Mouse (Mus musculus) midbrain, embryonic 11.5 days (tissue): ENCODE measurements around the gene Prss16. TPM values are rescaled to one million over a fixed set of nuclear protein-coding genes. Genes with fewer than 3 reads are reported as not detected.
"Not testable (repeated sequence)": the region's sequence is repeated elsewhere in the genome, so short reads cannot be mapped to it uniquely, and the experiment has no call there.

Experiments
- ATAC-seq: fragments of 200-750 bp; cut with Nextera tagmentation; 2 replicates; pipeline ENCODE4 v1.8.0; 2017; ENCODE audit warnings: moderate TSS enrichment, moderate library complexity; ENCODE audit not compliant: low FRiP score
- DNase-seq: peaks from one replicate; pipeline ENCODE4 v3.0.0; 2015; ENCODE audit warnings: low spot score; ENCODE audit errors: missing footprints
- H3K27ac ChIP-seq: fragments of 300-500 bp; sonication (generic); 2 replicates; pipeline ENCODE4 v1.5.1; 2014; ENCODE audit warnings: low read depth, low read length
- H3K27me3 ChIP-seq: fragments of 300-500 bp; sonication (generic); 2 replicates; pipeline ENCODE4 v1.6.1; 2014; ENCODE audit warnings: mild to moderate bottlenecking, low read length, moderate library complexity, mixed read lengths; ENCODE audit not compliant: control insufficient read depth, insufficient read depth
- H3K36me3 ChIP-seq: fragments of 300-500 bp; sonication (generic); 2 replicates; pipeline ENCODE4 v1.6.1; 2014; ENCODE audit warnings: mild to moderate bottlenecking, low read length, moderate library complexity, mixed read lengths; ENCODE audit not compliant: control insufficient read depth, insufficient read depth
- H3K4me1 ChIP-seq: fragments of 300-500 bp; sonication (generic); 2 replicates; pipeline ENCODE4 v1.6.1; 2014; ENCODE audit warnings: low read length; ENCODE audit not compliant: control insufficient read depth, insufficient read depth
- H3K4me2 ChIP-seq: fragments of 300-500 bp; sonication (generic); 2 replicates; pipeline ENCODE4 v1.6.1; 2014; ENCODE audit warnings: mild to moderate bottlenecking, moderate library complexity
- H3K4me3 ChIP-seq: fragments of 300-500 bp; sonication (generic); 2 replicates; pipeline ENCODE4 v1.5.1; 2014; ENCODE audit warnings: low read depth, low read length
- H3K9ac ChIP-seq: fragments of 300-500 bp; sonication (generic); 2 replicates; pipeline ENCODE4 v1.6.1; 2014; ENCODE audit warnings: low read length
- H3K9me3 ChIP-seq: fragments of 300-500 bp; sonication (generic); 2 replicates; pipeline ENCODE4 v1.6.1; 2016; ENCODE audit warnings: low read length; ENCODE audit not compliant: control insufficient read depth
- WGBS: fragments of 180-500 bp; shearing (Covaris S2); extraction: QIAGEN DNeasy Blood & Tissue Kit; methylation state at CpG from one replicate; pipeline ENCODE4 v1.1.7; 2014; 5-methylcytosine and 5-hydroxymethylcytosine counted together
- polyA plus RNA-seq: library from polyadenylated mRNA; unstranded; fragments of >200 nt; fragmentation: Nextera tagmentation; extraction: Ambion mirVana; gene quantifications from 2 replicates; pipeline ENCODE4 v1.2.1, GENCODE M21; 2014

Gene Prss16
- polyA plus RNA-seq, 1 experiment from 2014 or later: 0.10 TPM

DNA sequence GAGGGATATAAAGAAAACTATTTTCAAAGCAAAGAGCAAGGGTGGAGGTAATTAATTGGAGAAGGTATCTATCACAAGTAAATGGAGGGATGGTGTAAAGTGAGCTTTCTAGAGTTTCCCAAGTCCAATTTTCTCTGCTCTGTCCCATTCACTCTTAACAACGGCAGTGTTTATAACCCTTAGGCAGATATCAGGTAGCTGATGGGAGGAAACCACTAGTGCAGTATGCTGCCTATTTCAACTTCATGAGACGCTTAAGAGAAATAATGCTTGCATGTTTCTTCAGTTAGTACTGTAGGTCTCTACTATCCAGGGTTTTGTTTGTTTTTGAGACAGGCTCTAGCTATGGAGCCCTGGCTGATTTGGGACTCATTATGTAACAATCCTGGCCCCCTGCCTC lies 27.9 kb upstream of the Prss16 start:
- Histone ChIP-seq H3K27ac (0 out of 2 replicates have a peak overlapping the region, but pooled peaks have one; percentile 51), H3K4me2 (peak overlapping the region; percentile 6; the same call in 1 of the 2 replicates), H3K9ac (no peak overlapping the region; the same call in 1 of the 2 replicates), H3K27me3 (no peaks in the 10 kb centered on the region), H3K4me3 (no peak overlapping the region), H3K9me3 (no peaks in the 10 kb centered on the region), H3K4me1 (peaks cover 16% of the 10 kb centered on the region), H3K36me3 (no peaks in the 10 kb centered on the region)
- no peak for ATAC-seq
- WGBS: 77% methylated on average over 2 of the region's 2 CpGs
- peak; percentile 82 for DNase-seq

DNA sequence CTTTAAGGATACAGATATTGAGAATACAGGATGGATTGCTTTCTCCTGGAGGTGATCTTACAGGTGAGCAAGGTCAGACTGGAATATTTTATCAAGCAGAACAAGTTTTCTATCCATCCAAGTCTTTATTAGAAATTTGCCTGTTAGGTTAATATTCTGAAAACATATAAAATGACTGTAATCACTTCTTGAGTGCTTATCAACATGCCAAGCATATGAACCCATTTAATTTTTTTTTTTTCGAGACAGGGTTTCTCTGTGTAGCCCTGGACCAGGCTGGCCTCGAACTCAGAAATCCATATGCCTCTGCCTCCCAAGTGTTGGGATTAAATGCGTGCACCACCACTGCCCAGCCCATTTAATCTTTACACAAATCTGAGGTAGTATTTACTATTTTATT lies 27.4 kb upstream of the Prss16 start:
- 62% methylated on average over 3 of the region's 3 CpGs for WGBS
- H3K36me3 ChIP-seq: no peaks in the 10 kb centered on the region
- peak overlapping the region; percentile 36; the same call in 1 of the 2 replicates for H3K4me3 ChIP-seq
- ATAC-seq (no peak), DNase-seq (peak; percentile 87)
- H3K4me1 ChIP-seq: peaks cover 14% of the 10 kb centered on the region
- no peaks in the 10 kb centered on the region for H3K9me3 ChIP-seq
- H3K27me3 ChIP-seq: no peaks in the 10 kb centered on the region
- peak overlapping the region; percentile 68 for H3K4me2 ChIP-seq
- peak overlapping the region; percentile 93 for H3K27ac ChIP-seq
- peak overlapping the region; percentile 73; the same call in 1 of the 2 replicates for H3K9ac ChIP-seq

DNA sequence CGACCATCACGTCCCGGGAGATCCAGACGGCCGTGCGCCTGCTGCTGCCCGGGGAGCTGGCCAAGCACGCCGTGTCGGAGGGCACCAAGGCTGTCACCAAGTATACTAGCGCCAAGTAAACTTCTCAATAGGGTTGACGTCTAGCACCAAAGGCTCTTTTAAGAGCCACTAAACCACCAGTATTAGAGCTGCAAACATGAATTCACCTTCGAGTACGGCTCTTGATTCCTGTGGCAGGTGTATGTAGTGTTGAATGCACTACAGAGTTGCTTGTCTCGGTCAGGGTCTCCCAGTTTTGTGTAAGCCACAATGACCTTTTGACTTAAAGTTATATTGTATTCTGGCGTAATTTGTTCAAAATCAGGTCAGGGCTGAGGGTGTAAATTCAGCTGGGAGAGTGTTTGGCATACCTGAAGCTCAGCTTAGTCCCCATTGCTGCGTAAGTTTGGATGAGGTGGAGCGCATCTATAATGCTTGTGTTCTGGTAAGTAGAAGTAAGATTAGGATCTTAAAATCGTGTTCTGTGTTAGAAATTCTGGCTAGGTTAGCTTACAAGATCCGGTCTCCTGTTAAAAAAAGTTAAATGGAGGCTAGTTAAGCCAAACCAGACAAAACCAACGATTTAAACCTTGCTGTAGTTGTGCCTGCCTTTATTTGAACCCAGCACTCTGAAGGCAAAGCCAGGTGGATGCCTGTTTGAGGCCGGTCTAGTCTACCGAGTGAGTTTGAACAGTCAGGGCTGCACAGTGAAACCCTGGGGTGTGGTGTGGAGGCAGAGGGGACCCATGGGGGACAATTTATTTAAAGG lies 26.8 kb upstream of the Prss16 start:
- peak; percentile 2; the same call in 1 of the 2 replicates for ATAC-seq
- Histone ChIP-seq H3K27ac (peak overlapping the region; percentile 93), H3K36me3 (no peaks in the 10 kb centered on the region), H3K27me3 (no peaks in the 10 kb centered on the region), H3K4me2 (peak overlapping the region; percentile 68), H3K9me3 (no peaks in the 10 kb centered on the region), H3K4me1 (peaks cover 14% of the 10 kb centered on the region), H3K9ac (peak overlapping the region; percentile 73), H3K4me3 (peak overlapping the region; percentile 36)
- WGBS: 3% methylated on average over 18 of the region's 23 CpGs
- DNase-seq: peak; percentile 97

DNA sequence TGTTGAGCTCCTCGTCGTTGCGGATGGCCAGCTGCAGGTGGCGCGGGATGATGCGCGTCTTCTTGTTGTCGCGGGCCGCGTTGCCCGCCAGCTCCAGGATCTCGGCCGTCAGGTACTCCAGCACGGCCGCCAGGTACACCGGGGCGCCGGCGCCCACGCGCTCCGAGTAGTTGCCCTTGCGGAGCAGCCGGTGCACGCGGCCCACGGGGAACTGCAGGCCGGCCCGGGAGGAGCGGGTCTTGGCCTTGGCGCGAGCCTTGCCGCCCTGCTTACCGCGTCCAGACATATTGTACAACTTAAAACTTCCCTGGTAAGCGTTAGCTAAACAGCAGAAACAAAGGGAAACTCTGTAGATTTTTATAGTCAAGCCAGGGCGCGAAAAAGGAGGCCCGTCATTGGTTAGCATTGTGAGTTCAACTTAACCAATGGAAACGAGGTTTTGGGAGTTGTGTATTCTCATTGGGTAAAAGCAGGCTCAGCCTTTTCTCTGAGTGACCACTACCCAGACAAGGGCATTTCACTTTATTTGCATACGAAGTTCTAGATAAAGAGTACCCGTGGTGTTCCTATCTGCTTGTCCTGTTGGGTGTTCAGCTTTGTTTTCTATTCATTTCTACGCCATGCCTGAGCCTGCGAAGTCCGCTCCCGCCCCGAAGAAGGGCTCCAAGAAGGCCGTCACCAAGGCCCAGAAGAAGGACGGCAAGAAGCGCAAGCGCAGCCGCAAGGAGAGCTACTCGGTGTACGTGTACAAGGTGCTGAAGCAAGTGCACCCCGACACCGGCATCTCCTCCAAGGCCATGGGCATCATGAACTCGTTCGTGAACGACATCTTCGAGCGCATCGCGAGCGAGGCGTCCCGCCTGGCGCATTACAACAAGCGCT lies 26.0 kb upstream of the Prss16 start, which contains the start of the genes Hist1h2ah and Hist1h2bk:
Gene Hist1h2ah (minus strand): TSS at position 302 of the 882 bp plus-strand sequence.
Gene Hist1h2bk (plus strand): TSS at position 604 of the 882 bp plus-strand sequence.
- Histone ChIP-seq H3K27ac (peak within 1 kb of the TSS; percentile 93), H3K9ac (peak within 1 kb of the TSS; percentile 86), H3K4me2 (peak within 1 kb of the TSS; percentile 68), H3K4me1 (peaks cover 14% of the 10 kb centered on the region), H3K4me3 (peak within 1 kb of the TSS; percentile 38)
- DNase-seq: peak; percentile 98
- not testable (repeated sequence) for H3K27me3 ChIP-seq, H3K9me3 ChIP-seq, H3K36me3 ChIP-seq
- WGBS: under 1% methylated on average over 20 of the region's 69 CpGs
- ATAC-seq: peak; percentile 98

GRCm38 (mm10) chr13:22034443-22035266 lies 25.1 kb upstream of the Prss16 start:
- under 1% methylated on average over 12 of the region's 14 CpGs for WGBS
- Histone ChIP-seq H3K36me3 (no peaks in the 10 kb centered on the region), H3K27ac (peak overlapping the region; percentile 83), H3K9ac (peak overlapping the region; percentile 86), H3K4me1 (peaks cover 11% of the 10 kb centered on the region), H3K4me2 (peak overlapping the region; percentile 65), H3K4me3 (peak overlapping the region; percentile 38), H3K9me3 (no peaks in the 10 kb centered on the region), H3K27me3 (no peaks in the 10 kb centered on the region)
- ATAC-seq (peak; percentile 3; the same call in 1 of the 2 replicates), DNase-seq (peak; percentile 92)

- Histone ChIP-seq H3K9ac (peak overlapping the region; percentile 86), H3K36me3 (no peaks in the 10 kb centered on the region), H3K4me2 (peak overlapping the region; percentile 65), H3K9me3 (no peaks in the 10 kb centered on the region), H3K4me1 (peaks cover 11% of the 10 kb centered on the region), H3K27ac (peak overlapping the region; percentile 83), H3K27me3 (no peaks in the 10 kb centered on the region), H3K4me3 (peak overlapping the region; percentile 38)
- ATAC-seq (no peak), DNase-seq (peak; percentile 90)
- WGBS: 61% methylated on average over 5 of the region's 5 CpGs
Measured at GRCm38 (mm10) chr13:22033741-22034442, 24.4 kb upstream of the Prss16 start.

DNA sequence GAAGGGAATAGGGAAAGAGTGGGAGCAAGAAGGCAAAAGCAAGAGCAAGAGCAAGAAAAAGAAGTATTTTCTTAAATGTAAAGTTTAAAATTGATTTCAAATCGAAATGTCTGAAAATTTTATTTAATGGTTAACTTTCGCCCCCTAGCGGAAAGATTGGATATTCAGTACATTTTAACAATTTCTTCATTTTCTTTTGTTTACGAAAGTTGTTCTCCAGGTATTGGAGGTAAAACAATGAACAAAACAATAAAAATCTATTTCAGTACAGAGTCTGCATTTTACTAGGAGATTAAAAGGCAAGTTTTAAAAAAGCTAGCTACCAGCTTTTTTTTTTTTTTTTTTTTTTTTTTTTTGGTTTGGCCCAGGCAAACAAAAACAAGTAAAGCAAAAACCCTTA lies 21.0 kb upstream of the Prss16 start:
- Histone ChIP-seq H3K4me2 (no peak overlapping the region), H3K9me3 (no peaks in the 10 kb centered on the region), H3K9ac (no peak overlapping the region), H3K36me3 (no peaks in the 10 kb centered on the region), H3K4me1 (peaks cover 4% of the 10 kb centered on the region; the same call in 1 of the 2 replicates), H3K27me3 (no peaks in the 10 kb centered on the region), H3K27ac (no peak overlapping the region), H3K4me3 (no peak overlapping the region)
- DNase-seq: peak; percentile 94
- WGBS: 23% methylated on average over 4 of the region's 4 CpGs
- no peak for ATAC-seq

GRCm38 (mm10) chr13:22029928-22030327 lies 20.4 kb upstream of the Prss16 start:
- H3K4me1 ChIP-seq: peaks cover 4% of the 10 kb centered on the region; the same call in 1 of the 2 replicates

More at GRCm38 (mm10) chr13:22029928-22030327, 20.4 kb upstream of the Prss16 start:
- 28% methylated on average over 8 of the region's 8 CpGs for WGBS
- Histone ChIP-seq H3K27ac (no peak overlapping the region), H3K27me3 (no peaks in the 10 kb centered on the region), H3K9me3 (no peaks in the 10 kb centered on the region), H3K36me3 (no peaks in the 10 kb centered on the region), H3K4me3 (no peak overlapping the region), H3K9ac (no peak overlapping the region), H3K4me2 (no peak overlapping the region; the same call in 1 of the 2 replicates)
- no peak for ATAC-seq
- peak; percentile 94 for DNase-seq
